Mouse (Mus musculus): Measurements from ENCODE around the gene Ly6g5b.

DNA sequence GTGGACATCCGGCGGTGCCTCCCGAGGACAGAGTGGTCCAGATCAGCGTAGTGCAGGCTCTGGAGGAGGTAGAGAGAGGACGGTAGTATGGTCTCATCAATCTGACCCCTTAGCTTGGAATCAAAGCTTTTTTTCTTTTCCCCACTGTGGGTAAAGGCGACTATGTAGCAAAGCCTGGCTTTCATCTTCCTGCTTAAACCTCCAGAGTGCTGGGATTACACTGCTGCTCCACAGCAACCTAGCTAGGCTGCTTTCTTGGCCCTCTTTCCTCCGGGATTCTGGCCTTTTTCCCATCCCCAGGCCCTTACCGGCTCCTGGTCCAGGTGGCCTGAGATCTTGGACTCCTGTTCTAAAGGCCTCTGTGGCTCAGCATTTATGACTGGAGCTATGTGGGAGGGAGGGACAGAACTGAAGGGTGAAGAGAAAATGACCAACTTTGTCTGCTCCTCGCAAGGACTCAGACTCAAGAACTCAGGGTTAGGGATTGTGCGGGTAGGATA is 50.8 kb downstream of the Ly6g5b start:
- TF ChIP-seq CTCF (IDR thresholded peaks at IDR 0.05; ENCODE audit: low read depth, low read length): no peak
- no peak for TF ChIP-seq POLR2A (IDR thresholded peaks at IDR 0.05; ENCODE audit: insufficient read depth, low read length)

All from ES-Bruce4 (cell line).